Comparison of ENCODE assay signal across 20 mouse cellular contexts in genomic region chr7:81604991-81605390, GRCm38 (mm10). TPM values are rescaled to one million over a fixed set of nuclear protein-coding genes. Genes with fewer than 3 reads are reported as not detected.
DNase-seq lines count a peak whose midpoint lies in the region; ATAC-seq lines count a peak whose summit lies in the region.
"Had no signal": no experiment of that assay in that cellular context is flagged by ENCODE, and none has a peak within 500 bp of the region (broad histone marks: within the 10 kb centered on the region; RNA-seq: fewer than 3 reads in every experiment).

No protein-coding gene starts in this region.

- 81% methylated on average over 5 of the region's 5 CpGs for WGBS in midbrain, embryonic 11.5 days
- 80% methylated on average over 5 of the region's 5 CpGs for WGBS in midbrain, embryonic 16.5 days
- 27% methylated on average over 5 of the region's 5 CpGs for WGBS in liver, embryonic 15.5 days (ENCODE audit: insufficient replicate concordance)

- no peak overlapping the region for H3K4me3 ChIP-seq in midbrain, embryonic 11.5 days (ENCODE audit: low read depth, low read length)
- no peak overlapping the region for H3K4me3 ChIP-seq in midbrain, embryonic 16.5 days (ENCODE audit: low read depth, low read length)
- no peak overlapping the region for H3K4me3 ChIP-seq in liver, embryonic 15.5 days (replicated peaks)
- H3K4me3 ChIP-seq: embryonic facial prominence, embryonic 15.5 days; forebrain, embryonic 15.5 days; heart, embryonic 12.5 days; hindbrain, embryonic 15.5 days had no signal

- H3K27ac ChIP-seq in midbrain, embryonic 11.5 days (ENCODE audit: low read depth, low read length) = no peak overlapping the region
- H3K27ac ChIP-seq in midbrain, embryonic 16.5 days (ENCODE audit: low read length) = no peak overlapping the region
- peak overlapping the region; percentile 48 for H3K27ac ChIP-seq in liver, embryonic 15.5 days (replicated peaks)
- H3K27ac ChIP-seq: embryonic facial prominence, embryonic 15.5 days; forebrain, embryonic 15.5 days; hindbrain, embryonic 15.5 days had no signal

- H3K36me3 ChIP-seq in midbrain, embryonic 11.5 days (ENCODE audit: control insufficient read depth, insufficient read depth, low read length) = no peaks in the 10 kb centered on the region
- H3K36me3 ChIP-seq in midbrain, embryonic 16.5 days (ENCODE audit: control insufficient read depth, insufficient read depth, low read length) = no peaks in the 10 kb centered on the region
- no peaks in the 10 kb centered on the region for H3K36me3 ChIP-seq in liver, embryonic 15.5 days (replicated peaks)
- H3K36me3 ChIP-seq: embryonic facial prominence, embryonic 15.5 days; forebrain, embryonic 15.5 days; hindbrain, embryonic 15.5 days had no signal

- DNase-seq in midbrain, embryonic 11.5 days (ENCODE audit: low spot score, missing footprints) = peak; percentile 61
- peak; percentile 23 for DNase-seq in c-Kit-positive CD71-positive TER-119-positive erythroid progenitor cells, embryonic 14.5 days (ENCODE audit: low spot score)
- DNase-seq in spleen, postnatal 10 days (ENCODE audit: low spot score in 2 of 2) = no peak
- DNase-seq: adrenal gland, adult 2 months; adrenal gland, postnatal 25 days; cerebellum, adult 11 months; cerebellum, adult 8-10 months; cerebellum, postnatal 14 days; embryo, embryonic 11 days; gastrocnemius, postnatal 14 days; heart, postnatal 36 days had no signal

- no peaks in the 10 kb centered on the region for H3K9me3 ChIP-seq in midbrain, embryonic 11.5 days (ENCODE audit: control insufficient read depth, low read length)
- H3K9me3 ChIP-seq in midbrain, embryonic 16.5 days (replicated peaks; ENCODE audit: control insufficient read depth, low read length, poor library complexity, severe bottlenecking) = no peaks in the 10 kb centered on the region
- H3K9me3 ChIP-seq in liver, embryonic 15.5 days (replicated peaks) = no peaks in the 10 kb centered on the region
- H3K9me3 ChIP-seq: embryonic facial prominence, embryonic 15.5 days; forebrain, embryonic 15.5 days; heart, embryonic 12.5 days; hindbrain, embryonic 15.5 days had no signal

- no peak for ATAC-seq in midbrain, embryonic 11.5 days (ENCODE audit: low FRiP score)
- ATAC-seq in midbrain, embryonic 16.5 days = no peak
- ATAC-seq in liver, embryonic 15.5 days (ENCODE audit: insufficient read depth) = peak; percentile 49
- no peak for ATAC-seq in erythroblast, adult 5-6 weeks (replicated peaks; ENCODE audit: low FRiP score, poor library complexity, severe bottlenecking)
- ATAC-seq: forebrain, embryonic 15.5 days had no signal

- H3K4me2 ChIP-seq in midbrain, embryonic 11.5 days = no peak overlapping the region
- H3K4me2 ChIP-seq in midbrain, embryonic 16.5 days (ENCODE audit: low read length) = no peak overlapping the region
- H3K4me2 ChIP-seq in liver, embryonic 15.5 days = 0 out of 2 replicates have a peak overlapping the region, but pooled peaks have one; percentile 13
- H3K4me2 ChIP-seq: embryonic facial prominence, embryonic 15.5 days; forebrain, embryonic 15.5 days; heart, embryonic 12.5 days; hindbrain, embryonic 15.5 days had no signal

- H3K4me1 ChIP-seq in midbrain, embryonic 11.5 days (ENCODE audit: control insufficient read depth, insufficient read depth, low read length) = no peaks in the 10 kb centered on the region
- no peaks in the 10 kb centered on the region for H3K4me1 ChIP-seq in midbrain, embryonic 16.5 days (ENCODE audit: control insufficient read depth, insufficient read depth, low read length)
- peaks cover 33% of the 10 kb centered on the region for H3K4me1 ChIP-seq in liver, embryonic 15.5 days (replicated peaks)
- H3K4me1 ChIP-seq: embryonic facial prominence, embryonic 15.5 days; forebrain, embryonic 15.5 days had no signal

- no peak overlapping the region for H3K9ac ChIP-seq in midbrain, embryonic 11.5 days (ENCODE audit: low read length)
- H3K9ac ChIP-seq in midbrain, embryonic 16.5 days (ENCODE audit: low read depth, low read length) = no peak overlapping the region
- no peak overlapping the region for H3K9ac ChIP-seq in liver, embryonic 15.5 days
- H3K9ac ChIP-seq: embryonic facial prominence, embryonic 15.5 days; forebrain, embryonic 15.5 days; heart, embryonic 12.5 days; hindbrain, embryonic 15.5 days had no signal

- H3K27me3 ChIP-seq in midbrain, embryonic 11.5 days (ENCODE audit: control insufficient read depth, insufficient read depth, low read length) = no peaks in the 10 kb centered on the region
- no peaks in the 10 kb centered on the region for H3K27me3 ChIP-seq in midbrain, embryonic 16.5 days (ENCODE audit: control insufficient read depth, insufficient read depth, low read depth, low read length)
- H3K27me3 ChIP-seq in liver, embryonic 15.5 days = no peaks in the 10 kb centered on the region
- H3K27me3 ChIP-seq: CH12.LX; embryonic facial prominence, embryonic 15.5 days; forebrain, embryonic 15.5 days; heart, embryonic 12.5 days; hindbrain, embryonic 15.5 days had no signal

RNA-seq across cellular contexts. Expression of gene Whamm, which starts 33.9 kb away (rescaled TPM):
- polyA plus RNA-seq in midbrain, embryonic 11.5 days (2014; fragmentation: Nextera tagmentation; extraction: Ambion mirVana) = 4.2 and 5.7 TPM in 2 replicates
- polyA plus RNA-seq in midbrain, embryonic 16.5 days (2015; fragmentation: Nextera tagmentation; extraction: Ambion mirVana) = 4.3 TPM in 2 replicates
- 4.9 and 5.2 TPM in 2 replicates for polyA plus RNA-seq in liver, embryonic 15.5 days (2015; fragmentation: Nextera tagmentation; extraction: Ambion mirVana)
- 19.4 and 22.3 TPM in 2 replicates for total RNA-seq in erythroblast, adult 5-6 weeks (2015; ENCODE audit: low replicate concordance)
- total RNA-seq in erythroblast, adult 5-6 weeks (2017; ENCODE audit: low replicate concordance) = 40.6 and 47.5 TPM in 2 replicates

RNA-seq across cellular contexts. Expression of gene Fsd2, which starts 38.2 kb away (rescaled TPM):
- polyA plus RNA-seq in midbrain, embryonic 11.5 days (2014; fragmentation: Nextera tagmentation; extraction: Ambion mirVana) = 0.08 and 0.22 TPM in 2 replicates
- polyA plus RNA-seq in midbrain, embryonic 16.5 days (2015; fragmentation: Nextera tagmentation; extraction: Ambion mirVana) = 0.19 and 0.25 TPM in 2 replicates
- 0.31 and 0.47 TPM in 2 replicates for polyA plus RNA-seq in liver, embryonic 15.5 days (2015; fragmentation: Nextera tagmentation; extraction: Ambion mirVana)
- 0.84 TPM in 1 of 2 replicates, not detected in the other for total RNA-seq in erythroblast, adult 5-6 weeks (2015; ENCODE audit: low replicate concordance)
- total RNA-seq in erythroblast, adult 5-6 weeks (2017; ENCODE audit: low replicate concordance) = 0.28 and 0.34 TPM in 2 replicates
- total RNA-seq: common myeloid progenitor, adult 5-6 weeks had no signal

Comparison
In these comparisons a context has a peak if more than half of its experiments do, and no peak if none do; other contexts are left out.
1. DNase-seq: peak in midbrain, embryonic 11.5 days (single experiment) and c-Kit-positive CD71-positive TER-119-positive erythroid progenitor cells, embryonic 14.5 days (single experiment); none in spleen, postnatal 10 days (0 of 2).